ENCODE assay signal across 20 mouse cellular contexts in genomic region chr4:145201424-145201823, GRCm38 (mm10). TPM values are rescaled to one million over a fixed set of nuclear protein-coding genes. Genes with fewer than 3 reads are reported as not detected.
DNase-seq lines count a peak whose midpoint lies in the region; ATAC-seq and TF ChIP-seq lines count a peak whose summit lies in the region.
"Had no signal": no experiment of that assay in that cellular context is flagged by ENCODE, and none has a peak within 500 bp of the region (broad histone marks: within the 10 kb centered on the region; RNA-seq: fewer than 3 reads in every experiment).

No protein-coding gene starts in this region.

- H3K79me2 ChIP-seq in myocyte (ENCODE audit: control insufficient read depth, insufficient read depth): no peaks in the 10 kb centered on the region

- TF ChIP-seq POLR2A in myocyte (IDR thresholded peaks at IDR 0.05; ENCODE audit: insufficient read length, low read depth): no peak

- DNase-seq in gastrocnemius, adult 2 months: no peak
- no peak for DNase-seq in gastrocnemius, postnatal 10 days
- peak; percentile 18 for DNase-seq in right cerebral cortex, adult 18-20 months
- no peak for DNase-seq in right cerebral cortex, postnatal 4 days
- no peak for DNase-seq in left cerebral cortex, adult 18-20 months (ENCODE audit: low spot score in 2 of 2)
- no peak for DNase-seq in left cerebral cortex, adult 8-10 months (ENCODE audit: low spot score in 2 of 2)
- DNase-seq: cerebellum, adult 11-12 months; gastrocnemius, postnatal 14 days; heart, postnatal 36 days; kidney, adult 9 months; kidney, postnatal 4 days; lung, adult 2 months; right cerebral cortex, postnatal 25 days; thymus, postnatal 36 days had no signal

- H3K4me3 ChIP-seq in gastrocnemius, adult 2 months: no peak overlapping the region
- no peak overlapping the region for H3K4me3 ChIP-seq in myocyte
- H3K4me3 ChIP-seq: embryonic facial prominence, embryonic 12.5 days; heart, embryonic 12.5 days had no signal

- intact Hi-C loops in gastrocnemius, adult 2 months (cut with DNase I): no loop called here

- TF ChIP-seq CTCF in gastrocnemius, adult 2 months (IDR thresholded peaks at IDR 0.05): no peak

- H3K27ac ChIP-seq in gastrocnemius, adult 2 months: peak overlapping the region; percentile 12; the same call in 1 of the 2 replicates
- H3K27ac ChIP-seq: embryonic facial prominence, embryonic 12.5 days had no signal

- 0 out of 2 replicates have a peak, but pooled peaks have one; percentile 15 for ATAC-seq in common myeloid progenitor, adult 5-6 weeks (replicated peaks; ENCODE audit: low read depth, poor library complexity, severe bottlenecking)
- ATAC-seq: forebrain, embryonic 16.5 days; midbrain, embryonic 16.5 days had no signal

- H3K27me3 ChIP-seq in myocyte (ENCODE audit: control insufficient read depth, insufficient read depth, insufficient read length): no peaks in the 10 kb centered on the region
- H3K27me3 ChIP-seq: embryonic facial prominence, embryonic 12.5 days; heart, embryonic 12.5 days had no signal

- H3K36me3 ChIP-seq in myocyte (ENCODE audit: control insufficient read depth, insufficient read depth): no peaks in the 10 kb centered on the region
- H3K36me3 ChIP-seq: embryonic facial prominence, embryonic 12.5 days; heart, embryonic 12.5 days had no signal

- H3ac ChIP-seq in myocyte (ENCODE audit: control insufficient read depth, insufficient read length): no peak overlapping the region

- H3K4me2 ChIP-seq in myocyte (ENCODE audit: low read depth): peak overlapping the region; percentile 8
- H3K4me2 ChIP-seq: embryonic facial prominence, embryonic 12.5 days; heart, embryonic 12.5 days had no signal

TF ChIP-seq in myocyte, 11 proteins besides CTCF, POLR2A, EP300 and RAD21:
- TF ChIP-seq POLR2AphosphoS2 (IDR thresholded peaks at IDR 0.05; ENCODE audit: insufficient read length, low read depth) (no peak), MAX (IDR thresholded peaks at IDR 0.05; ENCODE audit: low read depth) (no peak), TCF12 (IDR thresholded peaks at IDR 0.05; ENCODE audit: insufficient read depth, poor library complexity, severe bottlenecking) (no peak), CEBPB (IDR thresholded peaks at IDR 0.05; ENCODE audit: insufficient read depth, poor library complexity, severe bottlenecking) (no peak), SRF (IDR thresholded peaks at IDR 0.05; ENCODE audit: control insufficient read depth, insufficient read length, low read depth) (no peak), USF1 (IDR thresholded peaks at IDR 0.05; ENCODE audit: low read depth) (no peak), REST (IDR thresholded peaks at IDR 0.05; ENCODE audit: insufficient read depth, insufficient read length) (no peak), TCF3 (IDR thresholded peaks at IDR 0.05; ENCODE audit: insufficient read length, low read depth) (no peak), MYOG (IDR thresholded peaks at IDR 0.05; ENCODE audit: control insufficient read depth in 1 of 3, insufficient read depth in 1 of 3, insufficient read length in 2 of 3, low read depth in 2 of 3) (no peak), E2F4 (IDR thresholded peaks at IDR 0.05; ENCODE audit: insufficient read depth) (no peak), MYOD1 (IDR thresholded peaks at IDR 0.05; ENCODE audit: control insufficient read depth in 1 of 3, insufficient read length in 2 of 3, low read depth in 2 of 3) (no peak)

RNA-seq across cellular contexts. Expression of gene Vps13d, which starts 6.6 kb away (rescaled TPM):
- 10 to 100 TPM; 35.6 to 37.0 TPM for total RNA-seq in gastrocnemius, adult 2 months (2021)
- total RNA-seq in gastrocnemius, postnatal 10 days (2021): 10 to 100 TPM; 26.3 to 27.2 TPM
- 26.6 and 41.7 TPM in 2 replicates for total RNA-seq in common myeloid progenitor, adult 5-6 weeks (2017)
- 20.0 TPM for polyA plus RNA-seq in myocyte (2012; fragmentation: generic; extraction: Trizol)
- 10 to 100 TPM; 52.0 to 59.4 TPM for total RNA-seq in left cerebral cortex, adult 18-20 months (2021)
- 10 to 100 TPM; 57.5 to 69.7 (median 65.1) TPM for total RNA-seq in left cerebral cortex, adult 8-10 months (2022)

RNA-seq across cellular contexts. Expression of gene Tnfrsf1b, which starts 45.2 kb away (rescaled TPM):
- 1 to 10 TPM; 2.5 to 3.0 TPM for total RNA-seq in gastrocnemius, adult 2 months (2021)
- 1 to 10 TPM; 4.4 to 5.8 TPM for total RNA-seq in gastrocnemius, postnatal 10 days (2021)
- 17.1 and 20.1 TPM in 2 replicates for total RNA-seq in common myeloid progenitor, adult 5-6 weeks (2017)
- 9.7 TPM for polyA plus RNA-seq in myocyte (2012; fragmentation: generic; extraction: Trizol)
- total RNA-seq in left cerebral cortex, adult 18-20 months (2021): 1 to 10 TPM; 2.8 to 3.0 TPM
- 1 to 10 TPM; 2.5 to 4.4 (median 3.9) TPM for total RNA-seq in left cerebral cortex, adult 8-10 months (2022)
